Mouse (Mus musculus): ENCODE data around the gene Olfr1426.

- TF ChIP-seq EP300 (IDR thresholded peaks at IDR 0.05; ENCODE audit: low read depth) = no peak
- no peak for TF ChIP-seq CTCF (IDR thresholded peaks at IDR 0.05; ENCODE audit: low read depth)
These were observed 31.3 kb upstream of the Olfr1426 start, which contains the start of gene Olfr76 for GRCm38 (mm10) chr19:12123103-12123502.
